Mouse (Mus musculus) testis, adult 2 months (tissue): ENCODE data around the gene Tnrc6c.

Source experiments
- CTCF ChIP-seq: fragments of 200-500 bp; IDR thresholded peaks from 2 replicates; pipeline ENCODE4 v1.5.1; 2012; ENCODE audit warnings: low read depth, mild to moderate bottlenecking, inconsistent platforms, low read length, moderate library complexity; ENCODE audit not compliant: control insufficient read depth, insufficient read depth, insufficient replicate concordance
- POLR2A ChIP-seq: fragments of 200-500 bp; IDR thresholded peaks from 2 replicates; pipeline ENCODE4 v1.6.1; 2012; ENCODE audit warnings: low read depth, mild to moderate bottlenecking, inconsistent platforms, low read length, moderate library complexity; ENCODE audit not compliant: control insufficient read depth

DNA sequence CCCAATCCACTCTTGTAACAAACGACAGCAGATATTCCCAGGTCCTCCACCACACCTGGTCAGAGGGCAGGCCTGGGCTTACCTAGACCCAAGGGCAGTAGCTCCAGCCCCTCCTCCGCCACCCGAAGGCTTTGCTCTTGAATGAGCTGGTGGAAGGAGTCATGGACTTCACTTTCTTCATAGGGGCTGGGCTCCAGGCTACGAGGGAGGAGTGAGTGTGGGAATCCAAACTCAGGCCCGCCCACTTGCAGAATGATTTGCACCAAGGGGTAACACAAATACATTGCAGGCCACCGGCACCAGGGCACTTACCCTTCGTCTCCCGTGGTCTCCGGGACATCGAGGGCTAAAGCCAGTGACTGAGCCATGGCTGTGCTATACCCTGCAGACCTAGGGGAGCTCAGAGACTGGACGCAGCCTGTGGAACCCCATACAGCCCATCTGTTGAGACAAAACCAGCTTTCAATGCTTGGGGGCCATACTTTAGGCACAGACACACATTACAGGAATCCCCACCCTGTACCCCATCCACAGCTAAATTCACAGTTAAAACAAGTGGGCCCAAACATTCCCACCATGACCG lies 124.9 kb downstream of the Tnrc6c start:
- TF ChIP-seq POLR2A (no peak), CTCF (no peak)
